Mouse (Mus musculus): ENCODE measurements at regions not wholly inside any gene's neighbourhood (a gene's known extent, or its start where the extent isn't known, plus 50 kb on each side); places are given as distances from the start of the nearest gene placed in this dataset.

DNA sequence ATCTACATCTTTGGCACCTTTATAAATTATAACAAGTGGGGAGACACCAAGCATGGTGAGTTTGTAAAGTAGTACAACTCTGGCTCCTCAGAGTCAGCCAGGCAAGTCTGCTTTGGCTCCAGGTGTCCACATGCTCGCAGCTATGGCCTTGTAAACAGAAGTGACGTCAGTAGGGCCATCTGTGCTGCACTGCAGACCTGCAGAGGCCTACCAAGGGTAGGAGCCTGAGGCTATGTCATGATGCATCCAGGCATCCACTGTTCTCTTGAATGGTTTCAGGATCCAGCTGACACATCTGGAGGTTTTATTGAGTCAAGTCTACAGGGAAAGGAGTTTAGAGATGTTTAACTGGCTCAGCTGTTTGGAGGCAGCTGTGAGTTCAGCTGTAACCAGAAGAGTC, 82.3 kb upstream of the Inpp4b start:
- TF ChIP-seq POLR2A (IDR thresholded peaks at IDR 0.05; ENCODE audit: insufficient read depth, low read length), result no peak
- no peak for TF ChIP-seq CTCF (IDR thresholded peaks at IDR 0.05; ENCODE audit: low read depth, low read length)
